Mouse (Mus musculus) erythroid progenitor cell, adult 5-6 weeks (primary cell): ENCODE measurements around the gene Slc12a8. TPM values are rescaled to one million over a fixed set of nuclear protein-coding genes. Genes with fewer than 3 reads are reported as not detected.

Experiments
- total RNA-seq, 2 experiments: library from RNA; stranded (forward) in 1 of 2; stranded (reverse) in 1 of 2; fragments of 150-400 nt in 1 of 2; fragments of 186-747, 209-891 nt in 1 of 2; gene quantifications; 2 replicates each; pipeline versions ENCODE4 v1.2.3 to v1.2.4; 2015 to 2017; ENCODE audit warnings: low replicate concordance in 2 of 2

Gene Slc12a8
- total RNA-seq, 2 experiments from 2014 or later: not detected

Other genes with a start within 250 kb of the Slc12a8 start
- 15.5 and 34.0 TPM in 2 replicates for gene Zfp148, start 136.5 kb upstream of the Slc12a8 start, total RNA-seq (2015; ENCODE audit: low replicate concordance)
- 8.6 and 26.7 TPM in 2 replicates for gene Zfp148, start 136.5 kb upstream of the Slc12a8 start, total RNA-seq (2017; ENCODE audit: low replicate concordance)
- 7.9 and 12.2 TPM in 2 replicates for gene Heg1, start 167.0 kb downstream of the Slc12a8 start, total RNA-seq (2015; ENCODE audit: low replicate concordance)
- gene Heg1, start 167.0 kb downstream of the Slc12a8 start, total RNA-seq (2017; ENCODE audit: low replicate concordance): 1.8 and 4.0 TPM in 2 replicates